Mouse (Mus musculus) embryonic facial prominence, embryonic 10.5 days (tissue): ENCODE data around the gene Ccdc40. TPM values are rescaled to one million over a fixed set of nuclear protein-coding genes. Genes with fewer than 3 reads are reported as not detected.

Experiments used
- DNase-seq: peaks from one replicate; pipeline ENCODE4 v3.0.0-alpha.2; 2017; ENCODE audit warnings: low spot score
- H3K27ac ChIP-seq: fragments of 300-500 bp; sonication (generic); replicated peaks from 2 replicates; pipeline ENCODE4 v1.5.1; 2016; ENCODE audit warnings: mild to moderate bottlenecking
- H3K27me3 ChIP-seq: fragments of 300-500 bp; sonication (generic); replicated peaks from 2 replicates; pipeline ENCODE4 v1.6.1; 2016; ENCODE audit warnings: low read depth, mild to moderate bottlenecking; ENCODE audit not compliant: poor library complexity, severe bottlenecking
- H3K36me3 ChIP-seq: fragments of 300-500 bp; sonication (generic); replicated peaks from 2 replicates; pipeline ENCODE4 v1.6.1; 2016; ENCODE audit warnings: mild to moderate bottlenecking, moderate library complexity
- H3K4me1 ChIP-seq: fragments of 300-500 bp; sonication (generic); 2 replicates; pipeline ENCODE4 v1.6.1; 2016
- H3K4me3 ChIP-seq: fragments of 300-500 bp; sonication (generic); 2 replicates; pipeline ENCODE4 v1.5.1; 2016; ENCODE audit warnings: mild to moderate bottlenecking, moderate library complexity
- H3K9me3 ChIP-seq: fragments of 300-500 bp; sonication (generic); 2 replicates; pipeline ENCODE4 v1.6.1; 2016; ENCODE audit warnings: mild to moderate bottlenecking
- WGBS: fragments of 180-500 bp; shearing (Covaris S2); methylation state at CpG from one replicate; pipeline ENCODE4 v1.1.7; 2016; 5-methylcytosine and 5-hydroxymethylcytosine counted together
- polyA plus RNA-seq: library from polyadenylated mRNA; unstranded; fragments of >200 nt; fragmentation: Nextera tagmentation; extraction: Ambion mirVana; gene quantifications from 2 replicates; pipeline ENCODE4 v1.2.1, GENCODE M21; 2016

Gene Ccdc40
- 16.4 and 19.5 TPM in 2 replicates for polyA plus RNA-seq

DNA sequence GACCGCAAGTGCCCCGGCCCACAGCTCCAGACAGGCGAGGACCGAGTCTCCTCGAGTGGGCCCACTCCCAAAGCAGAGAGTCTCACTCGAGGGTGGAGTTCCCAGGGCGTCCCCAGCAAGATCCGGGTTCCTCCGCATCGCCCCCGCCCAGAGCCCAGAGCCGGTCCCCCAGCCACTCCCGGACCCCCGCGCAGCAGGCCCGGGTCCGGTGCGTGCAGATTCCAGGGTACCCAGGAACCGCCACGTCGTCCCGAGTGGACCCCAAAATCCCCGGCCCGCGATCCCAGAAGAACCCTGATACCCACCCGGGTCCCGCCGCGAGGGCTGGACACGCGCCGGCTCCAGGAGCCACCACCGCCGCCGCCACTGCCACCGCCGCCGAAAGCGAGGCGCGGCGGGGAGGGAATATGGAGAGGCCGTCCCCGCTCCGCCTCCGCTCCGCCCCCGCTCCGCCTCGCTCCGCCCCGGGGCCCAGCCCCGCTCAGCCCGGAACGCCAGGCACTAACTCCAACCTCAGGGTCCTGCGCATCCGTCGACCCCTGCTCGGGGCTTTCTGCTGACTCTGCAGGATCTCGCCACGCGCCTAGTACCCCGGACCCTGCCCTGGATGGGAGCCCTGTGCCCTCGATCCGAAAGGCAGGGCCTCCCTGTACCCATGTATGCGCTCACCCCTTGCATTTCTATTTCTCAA is at the start of gene Ccdc40, which contains the start of gene Tbc1d16:
Gene Ccdc40 (plus strand): TSS at position 482 of the 691 bp plus-strand sequence.
Gene Tbc1d16 (minus strand): TSS at position 409 of the 691 bp plus-strand sequence.
- DNase-seq: peak; percentile 92
- under 1% methylated on average over 66 of the region's 66 CpGs for WGBS
- peaks cover 69% of the 10 kb centered on the region for H3K4me1 ChIP-seq

DNA sequence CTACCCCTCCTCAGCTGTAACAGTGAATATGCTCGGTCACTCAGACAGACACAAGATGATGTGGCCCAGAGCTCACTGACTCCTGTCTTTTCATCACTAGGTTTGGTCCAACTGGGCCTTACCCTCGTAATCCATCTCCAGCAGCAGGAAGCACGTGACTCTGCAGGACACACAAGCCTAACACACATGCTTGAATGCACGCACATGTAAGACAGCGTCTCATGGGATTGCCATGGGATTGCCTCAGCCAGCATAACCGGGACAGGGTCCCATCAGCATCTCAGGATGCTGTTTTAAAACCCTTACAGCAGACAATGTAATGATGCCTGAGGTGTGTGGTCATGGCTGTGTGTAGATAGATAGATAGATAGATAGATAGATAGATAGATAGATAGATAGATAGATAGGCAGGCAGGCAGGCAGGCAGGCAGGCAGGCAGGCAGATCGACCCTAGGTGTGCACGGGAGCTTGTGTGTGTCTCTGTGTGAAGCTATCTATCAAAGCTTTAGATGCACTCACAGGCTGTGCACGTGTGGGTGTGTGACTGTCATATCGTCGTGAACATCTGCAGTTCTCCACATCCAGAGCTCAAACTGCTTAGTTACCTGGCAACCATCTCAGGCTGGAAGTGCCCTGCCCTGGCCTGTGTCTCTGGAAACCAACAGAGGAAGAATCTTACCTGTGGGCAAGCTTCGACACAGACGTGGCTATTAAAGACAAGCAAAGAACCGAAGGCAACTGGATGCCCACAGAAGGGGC is 47.4 kb upstream of the Ccdc40 start:
- Histone ChIP-seq H3K4me3 (no peak overlapping the region), H3K27ac (no peak overlapping the region), H3K36me3 (peaks cover 41% of the 10 kb centered on the region), H3K27me3 (no peaks in the 10 kb centered on the region), H3K4me1 (peaks cover 42% of the 10 kb centered on the region), H3K9me3 (no peaks in the 10 kb centered on the region)
- WGBS: 87% methylated on average over 14 of the region's 14 CpGs
- no peak for DNase-seq

More for the DNA sequence above, at the start of gene Ccdc40, which contains the start of gene Tbc1d16:
- H3K27ac ChIP-seq: peak within 1 kb of the TSS; percentile 93
- peaks cover 26% of the 10 kb centered on the region for H3K36me3 ChIP-seq
- H3K4me3 ChIP-seq: peak within 1 kb of the TSS; percentile 88
- no peaks in the 10 kb centered on the region for H3K27me3 ChIP-seq
- H3K9me3 ChIP-seq: no peaks in the 10 kb centered on the region

DNA sequence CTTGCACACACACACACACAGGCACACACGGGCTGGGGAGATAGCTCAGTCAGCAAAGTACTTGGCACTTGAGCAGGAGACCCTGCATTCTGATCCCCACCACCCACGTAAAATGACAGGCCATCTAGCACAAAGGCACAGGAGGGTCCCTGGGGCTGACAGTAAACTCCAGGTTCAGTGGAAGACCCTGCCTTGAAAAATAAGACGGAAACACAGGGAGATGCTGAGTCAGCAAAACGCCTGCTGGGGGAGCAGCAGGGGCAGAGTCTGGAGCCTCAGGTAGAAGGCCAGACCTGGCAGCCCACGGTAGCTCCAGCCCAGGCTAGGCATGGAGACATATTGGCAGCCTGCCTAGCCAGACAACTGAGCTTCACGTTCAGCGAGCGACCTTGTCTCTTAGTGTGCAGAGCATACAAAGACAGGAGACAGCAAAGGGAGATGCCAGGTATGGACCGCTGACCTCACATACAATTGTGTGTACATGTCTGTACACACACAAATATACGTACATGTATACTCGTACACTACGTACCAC is 46.4 kb upstream of the Ccdc40 start:
- Histone ChIP-seq H3K27ac (no peak overlapping the region), H3K4me3 (no peak overlapping the region), H3K27me3 (no peaks in the 10 kb centered on the region), H3K9me3 (no peaks in the 10 kb centered on the region), H3K4me1 (peaks cover 36% of the 10 kb centered on the region), H3K36me3 (peaks cover 37% of the 10 kb centered on the region)
- DNase-seq: no peak
- WGBS: 90% methylated on average over 12 of the region's 12 CpGs

DNA sequence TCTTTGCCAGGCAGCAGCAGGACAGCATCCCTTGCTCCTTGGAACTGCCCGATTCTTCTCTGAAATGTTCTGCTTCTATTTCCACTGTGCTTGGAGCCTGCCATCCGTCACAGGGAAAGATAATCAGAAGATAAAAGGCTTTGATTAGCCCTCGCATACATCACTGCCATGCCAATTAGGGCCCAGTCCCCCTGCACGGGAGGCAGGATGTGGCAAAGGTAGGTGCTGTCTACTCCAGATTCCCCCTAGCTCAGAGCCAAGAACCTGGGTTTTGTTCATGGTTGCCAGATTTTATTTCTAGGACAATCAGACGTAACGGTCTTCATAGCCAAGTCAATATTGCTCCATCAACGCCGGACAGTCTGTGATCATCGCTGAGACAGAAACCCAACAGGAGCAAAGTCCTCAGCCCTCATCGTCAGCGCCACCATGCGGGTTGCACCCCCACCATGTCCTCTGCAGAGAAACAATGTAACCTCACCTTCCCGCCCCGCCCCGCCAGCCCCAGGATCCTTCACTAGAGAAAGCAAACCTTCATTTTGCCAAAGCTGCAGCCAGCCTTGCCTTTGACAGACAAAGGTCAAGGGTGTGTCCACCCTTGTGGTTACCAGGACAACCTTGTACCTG is 44.6 kb upstream of the Ccdc40 start:
- no peak for DNase-seq
- Histone ChIP-seq H3K27ac (no peak overlapping the region), H3K36me3 (peaks cover 37% of the 10 kb centered on the region), H3K27me3 (no peaks in the 10 kb centered on the region), H3K4me1 (peaks cover 39% of the 10 kb centered on the region), H3K9me3 (no peaks in the 10 kb centered on the region), H3K4me3 (no peak overlapping the region)
- 84% methylated on average over 15 of the region's 15 CpGs for WGBS

DNA sequence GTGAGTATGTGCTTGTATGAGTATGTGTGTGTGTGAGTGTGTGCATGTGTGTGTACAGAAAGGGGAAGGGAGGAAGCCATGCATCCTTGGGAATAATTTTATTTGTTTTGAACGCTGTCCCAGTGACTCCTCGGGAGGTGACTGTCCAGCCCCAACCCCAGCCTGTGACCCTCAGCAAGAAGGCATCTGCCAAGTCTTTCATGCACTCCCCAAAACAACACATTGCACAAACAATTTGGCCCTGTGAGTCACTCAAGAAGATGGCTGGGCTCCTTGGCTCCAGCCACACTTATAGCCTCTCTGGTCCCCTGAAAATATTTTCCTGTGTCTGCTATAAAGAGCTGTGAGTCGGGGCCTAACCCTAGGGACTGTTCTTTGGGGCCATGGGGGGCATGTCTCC is 42.0 kb upstream of the Ccdc40 start:
- no peak overlapping the region for H3K4me3 ChIP-seq
- no peak overlapping the region for H3K27ac ChIP-seq
- no peaks in the 10 kb centered on the region for H3K27me3 ChIP-seq
- H3K4me1 ChIP-seq: peaks cover 56% of the 10 kb centered on the region
- peaks cover 16% of the 10 kb centered on the region for H3K36me3 ChIP-seq
- WGBS: 88% methylated on average over 3 of the region's 3 CpGs
- H3K9me3 ChIP-seq: no peaks in the 10 kb centered on the region
- no peak for DNase-seq

DNA sequence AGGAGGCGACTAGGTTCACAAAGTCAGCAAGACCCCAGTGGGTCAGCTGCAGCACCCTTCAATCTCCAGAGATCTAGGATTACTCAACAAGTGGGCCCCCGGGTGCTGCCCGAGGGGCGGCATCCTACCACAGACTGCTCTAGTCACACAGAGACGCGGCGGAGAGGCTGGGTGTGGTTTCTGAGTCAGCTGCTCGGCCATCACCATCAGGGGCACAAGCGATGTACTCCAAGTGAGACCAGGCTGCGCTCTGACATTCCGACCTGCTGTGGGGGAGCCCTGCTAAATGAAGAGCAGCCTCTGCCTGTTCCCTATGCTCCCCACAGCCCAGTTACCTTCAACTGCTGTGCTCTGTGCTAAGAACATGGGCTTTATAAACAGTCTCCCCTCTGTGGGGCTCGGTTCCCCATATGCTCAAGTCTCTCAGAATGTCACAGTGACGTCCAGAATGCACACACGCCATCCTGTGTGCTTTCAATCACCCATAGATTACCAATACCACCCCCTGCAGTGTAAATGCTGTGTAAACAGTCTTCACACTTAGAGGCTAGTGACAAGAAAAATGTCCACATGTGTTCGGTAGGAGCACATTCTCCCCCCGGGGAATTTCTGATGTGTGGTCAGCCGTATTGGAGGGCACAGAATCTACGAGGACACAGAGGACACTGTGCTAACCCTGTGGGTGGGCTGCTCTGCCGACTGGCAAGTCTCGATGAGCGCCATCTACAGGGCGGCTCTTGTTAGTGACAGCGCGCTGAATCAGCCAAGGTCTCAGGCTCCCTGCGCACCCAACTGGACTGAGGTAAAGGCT is 41.2 kb upstream of the Ccdc40 start:
- Histone ChIP-seq H3K9me3 (no peaks in the 10 kb centered on the region), H3K27ac (no peak overlapping the region), H3K27me3 (0 out of 2 replicates have a peak, but pooled peaks cover 3% of the 10 kb centered on the region), H3K4me3 (no peak overlapping the region; the same call in 1 of the 2 replicates), H3K4me1 (peaks cover 56% of the 10 kb centered on the region), H3K36me3 (peaks cover 21% of the 10 kb centered on the region)
- 47% methylated on average over 25 of the region's 25 CpGs for WGBS
- peak; percentile 82 for DNase-seq

DNA sequence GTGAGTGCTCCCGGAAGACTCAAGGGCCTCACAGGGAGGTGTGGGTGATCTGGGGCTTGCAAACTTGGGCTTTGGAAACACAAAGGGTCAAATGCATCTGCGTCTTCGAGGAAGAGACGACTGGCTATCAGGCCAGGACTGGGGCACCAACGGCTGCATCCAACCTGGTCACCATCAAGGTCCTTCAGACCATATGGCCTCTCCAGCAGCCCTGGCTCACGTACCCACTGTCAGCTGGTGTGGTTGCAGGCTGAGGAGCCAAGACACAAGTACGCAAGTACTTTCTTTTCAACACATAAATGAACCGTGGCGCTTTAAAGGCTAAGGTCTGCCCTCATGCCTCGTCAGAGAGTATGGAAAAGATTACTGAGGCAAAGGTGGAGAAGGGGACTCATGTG is 40.6 kb upstream of the Ccdc40 start:
- no peaks in the 10 kb centered on the region for H3K9me3 ChIP-seq
- peaks cover 56% of the 10 kb centered on the region for H3K4me1 ChIP-seq
- DNase-seq: no peak
- WGBS: 63% methylated on average over 10 of the region's 10 CpGs
- H3K36me3 ChIP-seq: peaks cover 21% of the 10 kb centered on the region
- 0 out of 2 replicates have a peak, but pooled peaks cover 3% of the 10 kb centered on the region for H3K27me3 ChIP-seq
- H3K27ac ChIP-seq: no peak overlapping the region
- H3K4me3 ChIP-seq: no peak overlapping the region; the same call in 1 of the 2 replicates

DNA sequence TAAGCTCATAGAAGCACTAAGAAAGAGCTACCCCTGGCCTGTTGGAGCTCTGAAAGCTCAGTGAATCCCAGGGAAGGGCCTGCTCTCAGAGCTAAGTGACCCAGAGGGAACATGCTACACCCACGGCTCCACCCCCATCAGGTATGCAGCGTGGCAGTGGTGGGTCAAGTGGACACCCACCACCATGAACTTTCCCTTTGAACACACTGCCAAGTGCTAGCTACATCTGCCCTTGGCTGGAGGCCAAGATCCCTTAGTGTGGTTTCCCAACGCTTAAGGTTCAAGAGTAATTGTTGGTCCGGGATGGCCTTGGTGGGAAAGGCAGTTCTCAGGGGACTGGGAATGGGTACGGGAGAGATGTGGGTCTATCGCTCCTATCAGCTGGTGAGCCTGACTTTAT is 40.0 kb upstream of the Ccdc40 start:
- Histone ChIP-seq H3K36me3 (peaks cover 16% of the 10 kb centered on the region), H3K4me1 (peaks cover 51% of the 10 kb centered on the region), H3K4me3 (no peak overlapping the region), H3K27ac (no peak overlapping the region; the same call in 1 of the 2 replicates), H3K9me3 (no peaks in the 10 kb centered on the region), H3K27me3 (0 out of 2 replicates have a peak, but pooled peaks cover 3% of the 10 kb centered on the region)
- no peak for DNase-seq
- 85% methylated on average over 6 of the region's 6 CpGs for WGBS

DNA sequence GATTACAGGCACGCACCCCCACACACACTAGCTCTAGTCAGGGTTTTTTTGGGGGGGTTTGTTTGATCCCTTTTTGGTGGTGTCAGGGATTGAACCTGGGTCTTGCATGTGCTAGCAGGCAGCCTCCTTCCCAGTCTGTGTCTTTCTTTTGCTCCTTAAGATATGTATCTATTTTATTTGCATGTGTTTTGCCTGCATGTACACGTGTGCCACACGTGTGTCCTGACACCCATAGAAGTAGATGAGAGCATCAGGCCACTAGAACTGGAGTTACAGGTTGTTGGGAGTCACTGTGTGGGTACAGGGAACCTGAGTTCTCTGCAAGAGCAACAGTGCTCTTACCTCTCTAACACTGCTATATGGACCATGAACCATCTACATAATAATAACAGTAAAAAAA is 39.1 kb upstream of the Ccdc40 start:
- no peak for DNase-seq
- WGBS: 86% methylated on average over 3 of the region's 3 CpGs
- H3K36me3 ChIP-seq: peaks cover 13% of the 10 kb centered on the region
- no peak overlapping the region for H3K27ac ChIP-seq
- 0 out of 2 replicates have a peak, but pooled peaks cover 3% of the 10 kb centered on the region for H3K27me3 ChIP-seq
- H3K4me1 ChIP-seq: peaks cover 42% of the 10 kb centered on the region
- no peak overlapping the region for H3K4me3 ChIP-seq
- H3K9me3 ChIP-seq: no peaks in the 10 kb centered on the region

DNA sequence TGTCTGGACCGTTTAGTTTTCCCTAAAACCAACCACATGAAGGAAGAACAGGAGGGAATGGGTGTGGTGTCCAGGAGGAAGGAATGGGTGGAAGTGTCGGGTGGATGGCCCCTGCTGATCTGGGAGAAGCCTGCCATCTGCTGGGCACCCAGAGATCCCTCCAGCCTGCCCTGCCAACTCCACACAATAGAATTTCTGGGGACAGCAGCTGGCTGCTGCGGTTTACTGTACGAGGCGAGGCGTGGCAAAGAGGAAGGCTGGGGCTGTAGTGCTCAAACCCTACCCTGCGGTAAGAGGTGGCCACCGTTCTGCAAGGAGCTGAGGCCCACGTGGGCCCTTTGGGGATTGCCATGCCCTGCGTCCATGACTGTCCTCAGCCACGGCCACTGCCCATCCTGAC is 37.9 kb upstream of the Ccdc40 start:
- Histone ChIP-seq H3K9me3 (no peaks in the 10 kb centered on the region), H3K36me3 (peaks cover 14% of the 10 kb centered on the region), H3K27me3 (0 out of 2 replicates have a peak, but pooled peaks cover 3% of the 10 kb centered on the region), H3K4me1 (peaks cover 42% of the 10 kb centered on the region), H3K27ac (peak overlapping the region; percentile 7; the same call in 1 of the 2 replicates), H3K4me3 (no peak overlapping the region)
- DNase-seq: peak; percentile 79
- 39% methylated on average over 11 of the region's 11 CpGs for WGBS

DNA sequence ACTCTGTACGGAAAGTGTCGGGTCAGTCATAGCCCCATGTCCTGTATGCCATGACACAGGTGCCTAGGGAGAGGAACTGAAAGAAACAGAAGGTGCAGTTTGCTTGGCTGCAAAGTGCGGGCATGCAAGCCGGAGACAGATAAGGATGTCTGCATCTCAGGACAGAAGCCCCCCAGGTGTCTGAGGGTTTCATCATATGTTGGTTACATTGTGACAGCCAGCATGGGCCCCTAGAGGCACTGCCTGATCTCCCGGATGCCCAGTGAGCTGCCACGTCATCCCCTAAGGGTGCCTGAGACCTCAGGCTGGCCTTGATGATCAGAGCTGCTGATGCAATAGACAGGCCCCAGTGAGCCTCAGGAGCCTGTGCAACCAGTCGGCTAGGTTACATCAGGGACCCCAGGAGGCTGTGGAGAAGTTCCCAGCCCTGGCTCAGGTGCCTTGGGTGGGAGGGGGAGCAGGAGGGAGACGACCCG is 36.7 kb upstream of the Ccdc40 start:
- DNase-seq: no peak
- 82% methylated on average over 9 of the region's 9 CpGs for WGBS
- Histone ChIP-seq H3K4me3 (no peak overlapping the region), H3K27me3 (0 out of 2 replicates have a peak, but pooled peaks cover 3% of the 10 kb centered on the region), H3K4me1 (peaks cover 42% of the 10 kb centered on the region), H3K36me3 (peaks cover 18% of the 10 kb centered on the region; the same call in 1 of the 2 replicates), H3K9me3 (no peaks in the 10 kb centered on the region), H3K27ac (no peak overlapping the region)
